In the genomic region with DNA sequence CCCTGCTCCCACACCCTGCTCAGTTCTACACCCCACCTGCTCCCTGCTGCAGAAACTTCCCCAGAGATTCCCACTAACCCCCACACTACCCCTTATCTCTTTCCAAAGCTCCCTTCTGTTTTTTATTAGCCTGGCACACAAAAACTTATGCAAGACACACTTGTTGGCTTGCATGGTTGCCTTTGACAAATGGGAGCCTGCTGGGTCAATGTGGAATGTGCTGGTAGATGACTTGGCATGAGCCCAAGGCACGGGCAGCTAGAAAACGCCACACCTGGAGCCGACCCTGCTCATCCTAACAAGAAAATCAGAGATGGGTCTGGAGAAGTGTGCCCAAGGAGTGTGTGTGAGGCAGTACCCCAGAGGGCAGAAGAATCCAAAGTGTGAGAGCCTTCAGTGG, we compare ENCODE assay signal across 18 mouse cellular contexts. TPM values are rescaled to one million over a fixed set of nuclear protein-coding genes. Genes with fewer than 3 reads are reported as not detected.
DNase-seq lines count a peak whose midpoint lies in the region; ATAC-seq and TF ChIP-seq lines count a peak whose summit lies in the region.
"Had no signal": no experiment of that assay in that cellular context is flagged by ENCODE, and none has a peak within 500 bp of the region (broad histone marks: within the 10 kb centered on the region; RNA-seq: fewer than 3 reads in every experiment).

No protein-coding gene starts in this region.

- WGBS in heart, embryonic 10.5 days: 79% methylated on average over 3 of the region's 3 CpGs
- WGBS in lung, adult 2 months: 60% methylated on average over 3 of the region's 3 CpGs
- 48% methylated on average over 3 of the region's 3 CpGs for WGBS in lung, postnatal 0 days
- WGBS in liver, postnatal 0 days (ENCODE audit: insufficient replicate concordance): 54% methylated on average over 3 of the region's 3 CpGs

- no peak overlapping the region for H3K9ac ChIP-seq in lung, postnatal 0 days (replicated peaks; ENCODE audit: low read depth)
- peak overlapping the region; percentile 50; the same call in 1 of the 2 replicates for H3K9ac ChIP-seq in liver, postnatal 0 days (replicated peaks)
- H3K9ac ChIP-seq: heart, embryonic 13.5 days; hindbrain, embryonic 14.5 days; limb, embryonic 13.5 days; midbrain, embryonic 13.5 days; neural tube, embryonic 15.5 days had no signal

- H3K36me3 ChIP-seq in heart, embryonic 10.5 days: no peaks in the 10 kb centered on the region
- H3K36me3 ChIP-seq in lung, postnatal 0 days (ENCODE audit: insufficient read depth, low read length): no peaks in the 10 kb centered on the region
- no peaks in the 10 kb centered on the region for H3K36me3 ChIP-seq in liver, postnatal 0 days (replicated peaks; ENCODE audit: insufficient read depth, low read length)
- H3K36me3 ChIP-seq: heart, embryonic 13.5 days; limb, embryonic 13.5 days; midbrain, embryonic 13.5 days; neural tube, embryonic 15.5 days had no signal

- DNase-seq in heart, embryonic 10.5 days (ENCODE audit: low spot score): no peak
- no peak for DNase-seq in heart, adult 9 months (ENCODE audit: low spot score in 2 of 2)
- peak; percentile 39 for DNase-seq in lung, adult 2 months
- no peak for DNase-seq in lung, postnatal 0 days (ENCODE audit: low spot score)
- peak; percentile 74 for DNase-seq in kidney, postnatal 14 days
- DNase-seq in liver, postnatal 0 days: no peak
- no peak for DNase-seq in ovary, postnatal 10 days (ENCODE audit: low spot score)
- no peak for DNase-seq in neural tube, embryonic 10.5 days (ENCODE audit: extremely low spot score, low spot score)
- DNase-seq: adrenal gland, postnatal 36 days; cerebellum, adult 11-12 months; cerebellum, postnatal 25 days; right cerebral cortex, postnatal 14 days; spleen, adult 18-20 months had no signal

- TF ChIP-seq EP300 in lung, postnatal 0 days (IDR thresholded peaks at IDR 0.05): no peak
- peak; percentile 31 for TF ChIP-seq EP300 in liver, postnatal 0 days (IDR thresholded peaks at IDR 0.05; ENCODE audit: low read depth)

- H3K4me3 ChIP-seq in heart, embryonic 10.5 days: no peak overlapping the region
- H3K4me3 ChIP-seq in lung, adult 2 months (replicated peaks; ENCODE audit: extremely low read depth, low read depth, low read length): no peak overlapping the region
- H3K4me3 ChIP-seq in lung, postnatal 0 days (ENCODE audit: low read depth, low read length): no peak overlapping the region
- H3K4me3 ChIP-seq in liver, postnatal 0 days (ENCODE audit: low read depth, low read length): no peak overlapping the region
- H3K4me3 ChIP-seq: heart, embryonic 13.5 days; limb, embryonic 13.5 days; midbrain, embryonic 13.5 days; neural tube, embryonic 15.5 days had no signal

- H3K4me1 ChIP-seq in heart, embryonic 10.5 days: peaks cover 49% of the 10 kb centered on the region
- peaks cover 28% of the 10 kb centered on the region for H3K4me1 ChIP-seq in lung, adult 2 months (ENCODE audit: control insufficient read depth, insufficient read depth, low read length)
- H3K4me1 ChIP-seq in lung, postnatal 0 days (ENCODE audit: insufficient read depth, low read depth, low read length): peaks cover 14% of the 10 kb centered on the region; the same call in 1 of the 2 replicates
- H3K4me1 ChIP-seq in liver, postnatal 0 days (ENCODE audit: insufficient read depth): peaks cover 70% of the 10 kb centered on the region
- H3K4me1 ChIP-seq: midbrain, embryonic 13.5 days; neural tube, embryonic 15.5 days had no signal

- H3K27ac ChIP-seq in heart, embryonic 10.5 days: 0 out of 2 replicates have a peak overlapping the region, but pooled peaks have one; percentile 22
- no peak overlapping the region for H3K27ac ChIP-seq in lung, postnatal 0 days (ENCODE audit: low read length)
- peak overlapping the region; percentile 95 for H3K27ac ChIP-seq in liver, postnatal 0 days (ENCODE audit: low read depth)
- H3K27ac ChIP-seq: heart, embryonic 13.5 days; hindbrain, embryonic 14.5 days; limb, embryonic 13.5 days; midbrain, embryonic 13.5 days; neural tube, embryonic 15.5 days had no signal

- no peaks in the 10 kb centered on the region for H3K9me3 ChIP-seq in heart, embryonic 10.5 days
- H3K9me3 ChIP-seq in lung, postnatal 0 days (ENCODE audit: low read length): no peaks in the 10 kb centered on the region
- no peaks in the 10 kb centered on the region for H3K9me3 ChIP-seq in liver, postnatal 0 days (ENCODE audit: low read length)
- H3K9me3 ChIP-seq: heart, embryonic 13.5 days; limb, embryonic 13.5 days; midbrain, embryonic 13.5 days; neural tube, embryonic 15.5 days had no signal

- no peak for TF ChIP-seq POLR2A in lung, adult 2 months (IDR thresholded peaks at IDR 0.05; ENCODE audit: borderline replicate concordance, extremely low read depth, low read depth, low read length)

- H3K27me3 ChIP-seq in heart, embryonic 10.5 days (ENCODE audit: insufficient read depth, poor library complexity, severe bottlenecking): peaks cover 33% of the 10 kb centered on the region
- H3K27me3 ChIP-seq in lung, postnatal 0 days (replicated peaks; ENCODE audit: insufficient read depth, low read length): no peaks in the 10 kb centered on the region
- H3K27me3 ChIP-seq in liver, postnatal 0 days (ENCODE audit: insufficient read depth, low read length): no peaks in the 10 kb centered on the region
- H3K27me3 ChIP-seq: limb, embryonic 13.5 days; midbrain, embryonic 13.5 days; neural tube, embryonic 15.5 days had no signal

- no peak overlapping the region for H3K4me2 ChIP-seq in lung, postnatal 0 days (replicated peaks; ENCODE audit: low read depth, low read length)
- H3K4me2 ChIP-seq in liver, postnatal 0 days (ENCODE audit: low read depth, low read length): peak overlapping the region; percentile 13; the same call in 1 of the 2 replicates
- H3K4me2 ChIP-seq: heart, embryonic 13.5 days; hindbrain, embryonic 14.5 days; limb, embryonic 13.5 days; midbrain, embryonic 13.5 days; neural tube, embryonic 15.5 days had no signal

- no peak for TF ChIP-seq CTCF in lung, adult 2 months (IDR thresholded peaks at IDR 0.05; ENCODE audit: insufficient read depth, low read length)
- TF ChIP-seq CTCF in lung, postnatal 0 days (IDR thresholded peaks at IDR 0.05): no peak
- TF ChIP-seq CTCF in liver, postnatal 0 days (IDR thresholded peaks at IDR 0.05; ENCODE audit: low read depth): no peak

- no peak for ATAC-seq in lung, postnatal 0 days
- peak; percentile 17 for ATAC-seq in liver, postnatal 0 days
- ATAC-seq: midbrain, embryonic 13.5 days had no signal

RNA-seq across cellular contexts. Expression of gene Osgin1, which starts 4.4 kb away (rescaled TPM):
- polyA plus RNA-seq in heart, embryonic 10.5 days (2016; fragmentation: Nextera tagmentation; extraction: Ambion mirVana): 0.20 and 2.7 TPM in 2 replicates
- 48.8 and 57.9 TPM in 2 replicates for polyA plus RNA-seq in lung, adult 2 months (2012; rRNA removed)
- polyA plus RNA-seq in lung, postnatal 0 days (2015; fragmentation: Nextera tagmentation; extraction: Ambion mirVana): 9.7 and 14.0 TPM in 2 replicates
- 138 and 168 TPM in 2 replicates for polyA plus RNA-seq in liver, postnatal 0 days (2015; fragmentation: Nextera tagmentation; extraction: Ambion mirVana)

RNA-seq across cellular contexts. Expression of gene Necab2, which starts 17.0 kb away (rescaled TPM):
- polyA plus RNA-seq in heart, embryonic 10.5 days (2016; fragmentation: Nextera tagmentation; extraction: Ambion mirVana): 1.9 and 3.4 TPM in 2 replicates
- polyA plus RNA-seq in lung, adult 2 months (2012; rRNA removed): 0.63 and 1.0 TPM in 2 replicates
- 1.2 and 1.8 TPM in 2 replicates for polyA plus RNA-seq in lung, postnatal 0 days (2015; fragmentation: Nextera tagmentation; extraction: Ambion mirVana)
- polyA plus RNA-seq in liver, postnatal 0 days (2015; fragmentation: Nextera tagmentation; extraction: Ambion mirVana): 0.14 TPM in 1 of 2 replicates, not detected in the other

RNA-seq across cellular contexts. Expression of gene Mlycd, which starts 34.9 kb away (rescaled TPM):
- polyA plus RNA-seq in heart, embryonic 10.5 days (2016; fragmentation: Nextera tagmentation; extraction: Ambion mirVana): 15.2 and 17.7 TPM in 2 replicates
- polyA plus RNA-seq in lung, adult 2 months (2012; rRNA removed): 26.9 and 32.0 TPM in 2 replicates
- polyA plus RNA-seq in lung, postnatal 0 days (2015; fragmentation: Nextera tagmentation; extraction: Ambion mirVana): 18.3 and 19.1 TPM in 2 replicates
- polyA plus RNA-seq in liver, postnatal 0 days (2015; fragmentation: Nextera tagmentation; extraction: Ambion mirVana): 37.0 and 44.4 TPM in 2 replicates

Comparison
In these comparisons a context has a peak if more than half of its experiments do, and no peak if none do; other contexts are left out.
1. DNase-seq: peak in lung, adult 2 months (single experiment) and kidney, postnatal 14 days (single experiment); none in heart, embryonic 10.5 days (single experiment), heart, adult 9 months (0 of 2), lung, postnatal 0 days (single experiment), liver, postnatal 0 days (single experiment), ovary, postnatal 10 days (single experiment) and neural tube, embryonic 10.5 days (single experiment).